Mouse (Mus musculus): ENCODE data around the gene Man1c1. TPM values are rescaled to one million over a fixed set of nuclear protein-coding genes. Genes with fewer than 3 reads are reported as not detected.

The Man1c1 gene
- total and polyA plus RNA-seq, 3 experiments: 0.04 to 0.44 (median 0.20) TPM

GRCm38 (mm10) chr4:134534932-134535786 lies 168.9 kb downstream of the Man1c1 start, which contains the start of gene Mtfr1l:
TSS of gene Mtfr1l (minus strand) at chr4:134535387.
- H3K9ac ChIP-seq (ENCODE audit: insufficient read depth, low read depth): peak within 1 kb of the TSS; percentile 78
- no peaks in the 10 kb centered on the region for H3K9me3 ChIP-seq (replicated peaks; ENCODE audit: low read length)
- no peaks in the 10 kb centered on the region for H3K79me2 ChIP-seq (replicated peaks; ENCODE audit: control insufficient read depth, extremely low read depth, insufficient read depth, poor library complexity, severe bottlenecking)
- H3K27ac ChIP-seq (ENCODE audit: insufficient read depth, low read depth): no peak within 1 kb of the TSS
- in situ Hi-C loops (cut with MboI; ENCODE audit: low pct_ligation_motif_present, low pct_unique_long_range_greater_than_20kb, low sequenced_read_pairs): no loop called here
- peaks cover 3 to 24% of the 10 kb centered on the region in 2 experiments; a peak in 3 of 4 replicates for H3K4me1 ChIP-seq (ENCODE audit: control insufficient read depth in 1 of 2, insufficient read depth in 2 of 2)
- H3K4me3 ChIP-seq (replicated peaks in 1 of 3; ENCODE audit: low read depth in 2 of 3, low read length in 2 of 3, poor library complexity in 1 of 3): peak within 1 kb of the TSS; percentile 69 to 91 (median 82)
- H3K4me2 ChIP-seq (ENCODE audit: insufficient read depth, low read depth, poor library complexity, severe bottlenecking): peak within 1 kb of the TSS; percentile 91
- peaks cover 19% of the 10 kb centered on the region for H3K27me3 ChIP-seq (replicated peaks)
- dilution Hi-C loops (cut with MboI; ENCODE audit: extremely low pct_ligation_motif_present, extremely low pct_unique_long_range_greater_than_20kb, low sequenced_read_pairs): no loop called here
- peak; percentile 95 for DNase-seq (ENCODE audit: extremely low read depth)
- peaks cover 5 to 20% of the 10 kb centered on the region in 2 experiments for H3K36me3 ChIP-seq (replicated peaks in 1 of 2; ENCODE audit: control insufficient read depth in 1 of 2, insufficient read depth in 1 of 2, low read length in 1 of 2)
- TF ChIP-seq JUN (IDR thresholded peaks at IDR 0.05; ENCODE audit: insufficient read depth, low read depth, low read length) (no peak), ZMIZ1 (IDR thresholded peaks at IDR 0.05; ENCODE audit: low read depth, low read length) (no peak), HCFC1 (IDR thresholded peaks at IDR 0.05; ENCODE audit: low read depth, low read length) (peak; percentile 81), EP300 (IDR thresholded peaks at IDR 0.05; ENCODE audit: low read length) (no peak), POLR2A (IDR thresholded peaks at IDR 0.05; ENCODE audit: low read depth, low read length) (peak; percentile 74), MAFK (IDR thresholded peaks at IDR 0.05; ENCODE audit: insufficient replicate concordance, low read length) (no peak), ELF1 (IDR thresholded peaks at IDR 0.05; ENCODE audit: low read depth, low read length) (peak; percentile 90), CHD2 (IDR thresholded peaks at IDR 0.05; ENCODE audit: low read length) (peak; percentile 82; the same call in 1 of the 2 replicates), MXI1 (IDR thresholded peaks at IDR 0.05; ENCODE audit: low read depth, low read length) (peak; percentile 88; the same call in 1 of the 2 replicates), MAZ (IDR thresholded peaks at IDR 0.05; ENCODE audit: low read depth, low read length) (peak; percentile 48; the same call in 1 of the 2 replicates), IRF4 (IDR thresholded peaks at IDR 0.05; ENCODE audit: low read depth, low read length) (no peak), KAT2A (IDR thresholded peaks at IDR 0.05; ENCODE audit: insufficient replicate concordance, low read length) (0 out of 2 replicates have a peak, but pooled peaks have one; percentile 36), CHD1 (IDR thresholded peaks at IDR 0.05; ENCODE audit: low read depth, low read length) (no peak), MYC (IDR thresholded peaks at IDR 0.05; ENCODE audit: low read depth, low read length) (0 out of 2 replicates have a peak, but pooled peaks have one; percentile 16), TCF12 (IDR thresholded peaks at IDR 0.05; ENCODE audit: low read depth, low read length) (peak; percentile 43; the same call in 1 of the 2 replicates), E2F4 (IDR thresholded peaks at IDR 0.05; ENCODE audit: insufficient replicate concordance, low read depth, low read length) (no peak), TBP (conservative IDR thresholded peaks at IDR 0.05; ENCODE audit: low read depth, low read length) (0 out of 2 replicates have a peak, but pooled peaks have one; percentile 12), NRF1 (IDR thresholded peaks at IDR 0.05; ENCODE audit: low read depth, low read length) (peak; percentile 87)
